Mouse (Mus musculus): ENCODE measurements around the gene Unc5cl. TPM values are rescaled to one million over a fixed set of nuclear protein-coding genes. Genes with fewer than 3 reads are reported as not detected.

Gene Unc5cl
- polyA plus RNA-seq, 1 experiment from 2014 or later = 0.23 TPM

GRCm38 (mm10) chr17:48489466-48489865 lies 34.8 kb downstream of the Unc5cl start:
- Histone ChIP-seq H3K27me3 (no peaks in the 10 kb centered on the region), H3K4me1 (replicated peaks) (0 out of 2 replicates have a peak, but pooled peaks cover 2% of the 10 kb centered on the region), H3K9me3 (no peaks in the 10 kb centered on the region), H3K36me3 (no peaks in the 10 kb centered on the region), H3K27ac (no peak overlapping the region), H3K9ac (replicated peaks) (no peak overlapping the region), H3K4me3 (replicated peaks) (no peak overlapping the region), H3K4me2 (replicated peaks) (no peak overlapping the region)
- ATAC-seq = no peak
- WGBS = 96% methylated on average over 3 of the region's 3 CpGs

GRCm38 (mm10) chr17:48492621-48493020 lies 37.9 kb downstream of the Unc5cl start:
- Histone ChIP-seq H3K27ac (no peak overlapping the region), H3K4me3 (replicated peaks) (no peak overlapping the region), H3K4me1 (replicated peaks) (0 out of 2 replicates have a peak, but pooled peaks cover 2% of the 10 kb centered on the region), H3K4me2 (replicated peaks) (no peak overlapping the region), H3K27me3 (no peaks in the 10 kb centered on the region), H3K36me3 (no peaks in the 10 kb centered on the region), H3K9ac (replicated peaks) (no peak overlapping the region), H3K9me3 (no peaks in the 10 kb centered on the region)
- WGBS = 94% methylated on average over 8 of the region's 8 CpGs
- ATAC-seq = no peak

GRCm38 (mm10) chr17:48493582-48493981 lies 38.9 kb downstream of the Unc5cl start:
- no peaks in the 10 kb centered on the region for H3K27me3 ChIP-seq
- ATAC-seq = 0 out of 2 replicates have a peak, but pooled peaks have one; percentile 45
- no peak overlapping the region for H3K4me3 ChIP-seq (replicated peaks)
- H3K27ac ChIP-seq = no peak overlapping the region
- H3K9me3 ChIP-seq = no peaks in the 10 kb centered on the region
- no peak overlapping the region for H3K9ac ChIP-seq (replicated peaks)
- H3K36me3 ChIP-seq = no peaks in the 10 kb centered on the region
- 0 out of 2 replicates have a peak, but pooled peaks cover 2% of the 10 kb centered on the region for H3K4me1 ChIP-seq (replicated peaks)
- no peak overlapping the region for H3K4me2 ChIP-seq (replicated peaks)
- 49% methylated on average over 7 of the region's 7 CpGs for WGBS

GRCm38 (mm10) chr17:48493986-48494385 lies 39.3 kb downstream of the Unc5cl start:
- H3K27me3 ChIP-seq = no peaks in the 10 kb centered on the region
- H3K27ac ChIP-seq = no peak overlapping the region
- 60% methylated on average over 8 of the region's 8 CpGs for WGBS
- 0 out of 2 replicates have a peak, but pooled peaks cover 2% of the 10 kb centered on the region for H3K4me1 ChIP-seq (replicated peaks)
- no peak overlapping the region for H3K4me2 ChIP-seq (replicated peaks)
- no peaks in the 10 kb centered on the region for H3K36me3 ChIP-seq
- no peak overlapping the region for H3K9ac ChIP-seq (replicated peaks)
- H3K9me3 ChIP-seq = no peaks in the 10 kb centered on the region
- ATAC-seq = 0 out of 2 replicates have a peak, but pooled peaks have one; percentile 69
- H3K4me3 ChIP-seq (replicated peaks) = no peak overlapping the region

- 75% methylated on average over 3 of the region's 3 CpGs for WGBS
- no peak for ATAC-seq
Observed at GRCm38 (mm10) chr17:48497986-48498385, 43.3 kb downstream of the Unc5cl start.

GRCm38 (mm10) chr17:48500846-48501445 lies 46.2 kb downstream of the Unc5cl start:
- Histone ChIP-seq H3K27me3 (no peaks in the 10 kb centered on the region), H3K4me2 (replicated peaks) (no peak overlapping the region), H3K4me1 (replicated peaks) (peaks cover 19% of the 10 kb centered on the region), H3K9me3 (0 out of 2 replicates have a peak, but pooled peaks cover 4% of the 10 kb centered on the region), H3K9ac (replicated peaks) (no peak overlapping the region), H3K27ac (no peak overlapping the region), H3K4me3 (replicated peaks) (no peak overlapping the region), H3K36me3 (no peaks in the 10 kb centered on the region)
- 81% methylated on average over 7 of the region's 7 CpGs for WGBS
- no peak for ATAC-seq

More at GRCm38 (mm10) chr17:48497986-48498385, 43.3 kb downstream of the Unc5cl start:
- H3K4me2 ChIP-seq (replicated peaks) = no peak overlapping the region
- H3K4me3 ChIP-seq (replicated peaks) = no peak overlapping the region
- no peak overlapping the region for H3K27ac ChIP-seq
- H3K4me1 ChIP-seq (replicated peaks) = 0 out of 2 replicates have a peak, but pooled peaks cover 2% of the 10 kb centered on the region
- H3K9me3 ChIP-seq = no peaks in the 10 kb centered on the region
- H3K36me3 ChIP-seq = no peaks in the 10 kb centered on the region
- H3K27me3 ChIP-seq = no peaks in the 10 kb centered on the region
- H3K9ac ChIP-seq (replicated peaks) = no peak overlapping the region

GRCm38 (mm10) chr17:48505006-48505405 lies 50.3 kb downstream of the Unc5cl start:
- 2% methylated on average over 3 of the region's 3 CpGs for WGBS
- Histone ChIP-seq H3K4me3 (replicated peaks) (no peak overlapping the region), H3K27ac (peak overlapping the region; percentile 51; the same call in 1 of the 2 replicates), H3K4me2 (replicated peaks) (no peak overlapping the region), H3K27me3 (no peaks in the 10 kb centered on the region), H3K4me1 (replicated peaks) (peaks cover 31% of the 10 kb centered on the region), H3K9ac (replicated peaks) (no peak overlapping the region), H3K9me3 (0 out of 2 replicates have a peak, but pooled peaks cover 4% of the 10 kb centered on the region), H3K36me3 (no peaks in the 10 kb centered on the region)
- ATAC-seq = no peak

GRCm38 (mm10) chr17:48506986-48507385 lies 52.3 kb downstream of the Unc5cl start:
- WGBS = 18% methylated on average over 4 of the region's 4 CpGs
- Histone ChIP-seq H3K27ac (peak overlapping the region; percentile 41; the same call in 1 of the 2 replicates), H3K4me2 (replicated peaks) (no peak overlapping the region), H3K9me3 (0 out of 2 replicates have a peak, but pooled peaks cover 4% of the 10 kb centered on the region), H3K4me3 (replicated peaks) (no peak overlapping the region), H3K27me3 (no peaks in the 10 kb centered on the region), H3K9ac (replicated peaks) (no peak overlapping the region), H3K4me1 (replicated peaks) (peaks cover 35% of the 10 kb centered on the region), H3K36me3 (no peaks in the 10 kb centered on the region)
- peak; percentile 38; the same call in 1 of the 2 replicates for ATAC-seq

- Histone ChIP-seq H3K27me3 (no peaks in the 10 kb centered on the region), H3K9me3 (no peaks in the 10 kb centered on the region), H3K4me3 (replicated peaks) (no peak overlapping the region), H3K4me1 (replicated peaks) (peaks cover 53% of the 10 kb centered on the region), H3K36me3 (no peaks in the 10 kb centered on the region), H3K27ac (no peak overlapping the region), H3K9ac (replicated peaks) (no peak overlapping the region), H3K4me2 (replicated peaks) (no peak overlapping the region)
- ATAC-seq = no peak
- WGBS = 86% methylated on average over 4 of the region's 4 CpGs
Observed at GRCm38 (mm10) chr17:48509596-48509995, 54.9 kb downstream of the Unc5cl start.

- H3K4me1 ChIP-seq (replicated peaks) = peaks cover 28% of the 10 kb centered on the region
- no peaks in the 10 kb centered on the region for H3K27me3 ChIP-seq
- H3K9ac ChIP-seq (replicated peaks) = 0 out of 2 replicates have a peak overlapping the region, but pooled peaks have one; percentile 11
- peak overlapping the region; percentile 37 for H3K4me2 ChIP-seq (replicated peaks)
- peak; percentile 97 for ATAC-seq
- 22% methylated on average over 18 of the region's 18 CpGs for WGBS
- H3K9me3 ChIP-seq = no peaks in the 10 kb centered on the region
- no peaks in the 10 kb centered on the region for H3K36me3 ChIP-seq
- no peak overlapping the region for H3K4me3 ChIP-seq (replicated peaks)
- H3K27ac ChIP-seq = peak overlapping the region; percentile 49
Observed at GRCm38 (mm10) chr17:48512614-48513281, 58.0 kb downstream of the Unc5cl start.

GRCm38 (mm10) chr17:48514613-48515012 lies 59.9 kb downstream of the Unc5cl start:
- H3K9me3 ChIP-seq = no peaks in the 10 kb centered on the region
- ATAC-seq = no peak
- no peak overlapping the region for H3K4me2 ChIP-seq (replicated peaks)
- H3K4me3 ChIP-seq (replicated peaks) = no peak overlapping the region
- no peak overlapping the region for H3K27ac ChIP-seq
- H3K36me3 ChIP-seq = no peaks in the 10 kb centered on the region
- H3K27me3 ChIP-seq = no peaks in the 10 kb centered on the region
- peaks cover 28% of the 10 kb centered on the region for H3K4me1 ChIP-seq (replicated peaks)
- no peak overlapping the region for H3K9ac ChIP-seq (replicated peaks)
- WGBS = 60% methylated on average over 4 of the region's 4 CpGs

- H3K4me1 ChIP-seq (replicated peaks) = peaks cover 4% of the 10 kb centered on the region
- H3K27ac ChIP-seq = no peak overlapping the region
- no peak for ATAC-seq
- no peak overlapping the region for H3K9ac ChIP-seq (replicated peaks)
- no peaks in the 10 kb centered on the region for H3K27me3 ChIP-seq
- no peaks in the 10 kb centered on the region for H3K36me3 ChIP-seq
- H3K9me3 ChIP-seq = no peaks in the 10 kb centered on the region
- no peak overlapping the region for H3K4me2 ChIP-seq (replicated peaks)
- no peak overlapping the region for H3K4me3 ChIP-seq (replicated peaks)
- 71% methylated on average over 7 of the region's 7 CpGs for WGBS
Observed at GRCm38 (mm10) chr17:48519046-48519445, 64.3 kb downstream of the Unc5cl start.

Measured in midbrain, embryonic 13.5 days (tissue).